Mouse (Mus musculus): ENCODE measurements around the gene Met.

The Met gene

DNA sequence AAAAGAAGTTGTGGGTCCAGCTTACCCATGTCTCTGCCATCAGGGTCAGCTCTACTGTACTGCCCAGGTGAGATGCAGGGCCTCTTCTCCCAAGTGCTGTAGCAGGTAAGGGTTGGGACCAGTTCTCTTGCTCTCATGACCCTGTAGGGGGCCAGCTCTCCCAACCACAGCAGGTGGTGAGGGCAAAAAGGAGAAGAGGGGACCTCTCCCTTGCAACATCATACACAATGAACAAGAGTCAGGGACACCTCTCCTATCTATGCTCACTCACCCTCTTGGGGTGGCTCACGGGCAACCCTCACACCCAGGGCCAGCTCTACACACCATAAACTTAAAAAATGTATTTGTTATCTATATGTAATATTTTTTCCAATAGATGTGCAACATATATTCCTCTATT is 143.3 kb downstream of the Met start:
- DNase-seq (ENCODE audit: low spot score in 2 of 2): no peak

DNA sequence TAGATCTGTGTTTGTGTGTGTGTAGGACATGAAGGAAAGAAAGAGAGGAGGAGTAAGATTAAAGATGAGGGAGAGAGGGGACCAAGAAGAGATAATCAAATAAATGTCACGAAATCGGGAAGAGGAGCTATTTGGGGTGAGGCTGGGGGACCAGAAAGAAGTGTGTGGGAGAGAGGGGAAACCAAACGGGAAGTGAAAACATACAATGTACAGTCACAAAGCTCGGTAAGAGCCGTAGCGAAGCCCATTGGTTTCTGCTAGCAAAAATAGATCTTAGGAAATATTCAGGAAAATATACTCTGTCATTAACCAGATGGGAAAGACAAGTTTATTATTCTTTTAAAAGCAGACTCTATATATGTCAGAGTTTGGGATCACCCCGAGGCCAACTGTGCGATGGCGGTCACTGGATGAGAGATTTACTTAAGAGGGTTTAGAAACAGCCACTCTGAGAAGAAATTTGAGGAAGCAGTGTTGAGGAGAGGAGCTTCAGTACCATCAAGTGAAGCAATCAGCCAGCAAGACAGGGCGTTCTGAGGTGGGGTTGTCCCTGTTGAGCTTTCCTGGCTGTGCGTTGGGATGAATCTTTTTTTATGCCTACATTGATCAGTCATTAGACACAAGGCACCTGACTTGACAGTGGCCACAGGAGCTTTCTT is 147.9 kb downstream of the Met start:
- no peak for DNase-seq (ENCODE audit: low spot score in 2 of 2)

DNA sequence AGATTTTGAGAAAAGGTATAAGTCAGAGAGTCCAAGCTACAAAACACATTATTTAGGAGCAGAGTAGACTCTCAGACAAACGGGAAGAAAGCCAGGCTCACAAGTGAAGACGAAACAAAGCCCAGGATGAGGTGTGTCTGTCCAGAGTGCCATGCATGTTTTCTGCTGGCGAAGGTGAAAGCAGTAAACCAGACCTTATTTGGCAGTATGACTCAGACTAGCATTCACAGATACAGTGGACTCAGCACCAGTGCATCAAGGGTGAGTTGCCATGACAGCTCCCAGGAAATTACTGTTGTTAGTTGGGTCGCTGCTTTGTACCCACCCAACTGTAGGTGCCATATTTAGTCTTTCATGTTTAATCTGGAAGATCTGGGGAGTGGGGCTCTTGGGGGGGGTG is 149.1 kb downstream of the Met start:
- no peak for DNase-seq (ENCODE audit: low spot score in 2 of 2)

DNA sequence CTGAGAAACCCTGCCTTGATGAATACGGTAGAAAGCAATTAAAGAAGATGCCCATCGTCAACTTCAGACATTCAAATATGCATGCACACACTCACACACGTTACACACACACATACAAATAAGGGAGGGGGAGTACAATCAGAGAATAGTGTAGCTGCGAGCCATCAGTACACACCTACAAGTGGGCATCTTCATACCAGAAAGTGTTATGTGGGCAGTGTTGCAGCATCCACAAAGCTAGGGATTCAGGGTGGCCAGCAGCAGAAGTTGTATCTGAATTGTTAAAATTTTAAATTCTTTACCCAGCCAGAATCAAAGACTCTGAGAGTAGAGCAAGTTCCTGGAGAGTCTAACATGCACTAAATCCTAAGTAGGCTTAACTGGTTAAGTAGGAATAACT is 157.2 kb downstream of the Met start:
- DNase-seq (ENCODE audit: low spot score in 2 of 2): no peak

DNA sequence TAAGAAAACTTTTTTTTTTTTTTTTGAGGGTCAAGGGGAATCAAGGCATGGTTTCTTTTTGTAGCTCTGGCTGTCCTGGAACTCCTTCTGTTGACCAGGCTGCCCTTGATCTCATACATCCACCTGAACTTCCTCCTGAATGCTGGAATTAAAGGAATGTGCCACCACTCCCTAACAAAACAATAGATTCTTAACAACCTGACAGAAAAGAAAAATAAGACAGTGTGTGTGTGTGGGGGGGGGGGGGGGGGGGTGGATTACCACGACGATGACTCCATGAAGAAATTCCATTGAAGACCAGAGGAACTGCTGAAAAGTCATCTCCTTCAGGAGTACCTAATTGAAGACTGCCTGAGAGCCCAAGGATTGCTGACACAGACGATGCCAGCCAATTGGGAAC is 157.8 kb downstream of the Met start:
- DNase-seq (ENCODE audit: low spot score in 2 of 2): no peak

All from right cerebral cortex, postnatal 10 days (tissue).